In genomic region chr19:27429281-27429680, GRCm38 (mm10) we compare ENCODE assay signal across 8 mouse cellular contexts. TPM values are rescaled to one million over a fixed set of nuclear protein-coding genes. Genes with fewer than 3 reads are reported as not detected.
A peak's percentile ranks its signal among the peaks of the same experiment; 100 is the strongest.
DNase-seq lines count a peak whose midpoint lies in the region; ATAC-seq and TF ChIP-seq lines count a peak whose summit lies in the region.

No protein-coding gene starts in this region.

- TF ChIP-seq CTCF in small intestine, adult 2 months (IDR thresholded peaks at IDR 0.05; ENCODE audit: extremely low read depth, insufficient read length, insufficient replicate concordance, low read depth, low read length), result no peak

- peaks cover 13% of the 10 kb centered on the region for H3K36me3 ChIP-seq in lung, embryonic 15.5 days
- peaks cover 15% of the 10 kb centered on the region for H3K36me3 ChIP-seq in embryonic facial prominence, embryonic 15.5 days
- peaks cover 14% of the 10 kb centered on the region for H3K36me3 ChIP-seq in limb, embryonic 13.5 days
- peaks cover 12% of the 10 kb centered on the region for H3K36me3 ChIP-seq in small intestine, adult 2 months (ENCODE audit: control insufficient read depth, insufficient read depth, low read length)

- TF ChIP-seq POLR2A in small intestine, adult 2 months (IDR thresholded peaks at IDR 0.05; ENCODE audit: low read depth, low read length), result no peak

- H3K4me1 ChIP-seq in lung, embryonic 15.5 days, result peaks cover 16% of the 10 kb centered on the region
- peaks cover 12% of the 10 kb centered on the region for H3K4me1 ChIP-seq in embryonic facial prominence, embryonic 15.5 days
- H3K4me1 ChIP-seq in limb, embryonic 13.5 days, result peaks cover 20% of the 10 kb centered on the region
- H3K4me1 ChIP-seq in small intestine, adult 2 months (ENCODE audit: control insufficient read depth, insufficient read depth, insufficient read length, low read length), result 0 out of 2 replicates have a peak, but pooled peaks cover 2% of the 10 kb centered on the region

- H3K4me2 ChIP-seq in lung, embryonic 15.5 days, result peak overlapping the region; percentile 87
- H3K4me2 ChIP-seq in embryonic facial prominence, embryonic 15.5 days (replicated peaks), result peak overlapping the region; percentile 74
- H3K4me2 ChIP-seq in limb, embryonic 13.5 days (replicated peaks), result peak overlapping the region; percentile 81

- ATAC-seq in lung, embryonic 15.5 days (ENCODE audit: borderline replicate concordance, extremely low read depth, low FRiP score, low TSS enrichment), result peak; percentile 9; the same call in 1 of the 2 replicates
- ATAC-seq in embryonic facial prominence, embryonic 15.5 days (ENCODE audit: insufficient number of reproducible peaks, low FRiP score, low TSS enrichment, low read depth), result no peak
- ATAC-seq in limb, embryonic 13.5 days (ENCODE audit: low FRiP score, low read depth), result no peak
- ATAC-seq in CD4-positive, CD25-positive, alpha-beta regulatory T cell, adult 4 months, result no peak

- no peak for DNase-seq in lung, postnatal 4 days
- no peak for DNase-seq in spleen, postnatal 36 days (ENCODE audit: low spot score in 2 of 2)
- no peak for DNase-seq in kidney, adult 18-20 months

- under 1% methylated on average over 16 of the region's 16 CpGs for WGBS in lung, embryonic 15.5 days
- 0% methylated on average over 16 of the region's 16 CpGs for WGBS in embryonic facial prominence, embryonic 15.5 days
- under 1% methylated on average over 16 of the region's 16 CpGs for WGBS in limb, embryonic 13.5 days
- under 1% methylated on average over 16 of the region's 16 CpGs for WGBS in small intestine, adult 2 months

- H3K4me3 ChIP-seq in lung, embryonic 15.5 days, result peak overlapping the region; percentile 90
- peak overlapping the region; percentile 81 for H3K4me3 ChIP-seq in embryonic facial prominence, embryonic 15.5 days (replicated peaks)
- peak overlapping the region; percentile 85 for H3K4me3 ChIP-seq in limb, embryonic 13.5 days
- peak overlapping the region; percentile 79 for H3K4me3 ChIP-seq in small intestine, adult 2 months (ENCODE audit: low read depth, low read length)

- H3K9ac ChIP-seq in lung, embryonic 15.5 days, result peak overlapping the region; percentile 60
- H3K9ac ChIP-seq in embryonic facial prominence, embryonic 15.5 days, result peak overlapping the region; percentile 56
- H3K9ac ChIP-seq in limb, embryonic 13.5 days, result peak overlapping the region; percentile 75

- H3K27ac ChIP-seq in lung, embryonic 15.5 days, result 0 out of 2 replicates have a peak overlapping the region, but pooled peaks have one; percentile 9
- peak overlapping the region; percentile 71; the same call in 1 of the 2 replicates for H3K27ac ChIP-seq in embryonic facial prominence, embryonic 15.5 days (replicated peaks)
- no peak overlapping the region for H3K27ac ChIP-seq in limb, embryonic 13.5 days
- no peak overlapping the region for H3K27ac ChIP-seq in small intestine, adult 2 months (ENCODE audit: insufficient read depth, low read depth, low read length)

- no peaks in the 10 kb centered on the region for H3K27me3 ChIP-seq in lung, embryonic 15.5 days
- no peaks in the 10 kb centered on the region for H3K27me3 ChIP-seq in embryonic facial prominence, embryonic 15.5 days
- H3K27me3 ChIP-seq in limb, embryonic 13.5 days, result no peaks in the 10 kb centered on the region
- H3K27me3 ChIP-seq in small intestine, adult 2 months (ENCODE audit: control insufficient read depth, insufficient read depth, low read length), result no peaks in the 10 kb centered on the region

- H3K9me3 ChIP-seq in lung, embryonic 15.5 days, result no peaks in the 10 kb centered on the region
- no peaks in the 10 kb centered on the region for H3K9me3 ChIP-seq in embryonic facial prominence, embryonic 15.5 days (replicated peaks)
- no peaks in the 10 kb centered on the region for H3K9me3 ChIP-seq in limb, embryonic 13.5 days

RNA-seq across cellular contexts. Expression of gene Pum3, which starts 0.3 kb away (rescaled TPM):
- polyA plus RNA-seq in lung, embryonic 15.5 days (2015; fragmentation: Nextera tagmentation; extraction: Ambion mirVana), result 62.7 and 67.0 TPM in 2 replicates
- 64.0 and 65.7 TPM in 2 replicates for polyA plus RNA-seq in embryonic facial prominence, embryonic 15.5 days (2015; fragmentation: Nextera tagmentation; extraction: Ambion mirVana)
- 74.6 and 75.7 TPM in 2 replicates for polyA plus RNA-seq in limb, embryonic 13.5 days (2015; fragmentation: Nextera tagmentation; extraction: Ambion mirVana)
- polyA plus RNA-seq in small intestine, adult 2 months (2012; rRNA removed), result 2.9 and 8.0 TPM in 2 replicates
- polyA plus RNA-seq in CD4-positive, CD25-positive, alpha-beta regulatory T cell, adult 4 months (2017; shearing (Covaris generic)), result 100 to 1,000 TPM in 1 of 2 experiments, 10 to 100 TPM in 1; 97.3 to 107 TPM

Comparison
In these comparisons a context has a peak if more than half of its experiments do, and no peak if none do; other contexts are left out.
1. H3K27ac ChIP-seq: peak in lung, embryonic 15.5 days (single experiment) and embryonic facial prominence, embryonic 15.5 days (single experiment); none in limb, embryonic 13.5 days (single experiment) and small intestine, adult 2 months (single experiment).
2. Peak in every context shown above with its lines, with median percentiles within 50 percentile points of each other: H3K4me2 ChIP-seq, H3K4me3 ChIP-seq and H3K9ac ChIP-seq.